Mouse (Mus musculus): ENCODE measurements around the gene Unc5c.

The Unc5c gene

DNA sequence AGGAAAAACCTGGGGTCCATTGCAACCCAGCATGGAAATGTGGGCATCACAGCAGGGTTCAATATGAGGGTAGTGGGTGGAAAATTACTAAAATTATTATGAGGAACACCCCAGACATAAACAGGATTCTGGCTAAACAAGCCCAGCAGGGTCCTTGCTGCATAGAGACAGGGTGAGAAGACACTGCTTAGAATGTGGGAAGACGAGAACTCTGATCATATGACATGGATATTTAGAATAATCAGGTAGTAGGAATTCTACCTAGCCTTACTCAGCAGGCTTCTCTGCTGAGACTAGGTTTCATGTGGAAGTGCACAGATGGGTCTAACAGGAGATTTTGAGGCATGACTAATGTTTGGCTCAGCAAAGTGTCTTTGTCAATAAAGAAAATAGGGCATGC is 131.9 kb downstream of the Unc5c start:
- DNase-seq (ENCODE audit: low spot score in 2 of 2), result no peak

DNA sequence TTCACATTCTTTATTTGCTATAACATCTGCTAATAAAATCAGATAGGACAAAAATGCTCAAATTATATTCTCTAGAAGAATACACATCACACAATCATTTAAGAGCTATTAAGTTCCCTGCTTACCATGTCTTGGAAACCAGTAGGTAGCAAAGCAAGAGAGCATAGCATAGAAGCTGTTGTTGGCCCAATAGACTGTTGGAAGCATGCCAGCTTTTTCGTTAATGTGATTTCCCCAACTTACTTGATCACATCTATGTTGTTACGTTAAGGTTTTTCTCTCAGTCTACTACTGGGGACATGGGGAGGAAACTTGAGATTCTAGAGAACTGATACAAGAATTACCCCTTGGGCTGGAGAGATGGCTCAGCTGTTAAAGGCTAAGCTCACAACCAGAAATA is 133.0 kb downstream of the Unc5c start:
- no peak for DNase-seq (ENCODE audit: low spot score in 2 of 2)

DNA sequence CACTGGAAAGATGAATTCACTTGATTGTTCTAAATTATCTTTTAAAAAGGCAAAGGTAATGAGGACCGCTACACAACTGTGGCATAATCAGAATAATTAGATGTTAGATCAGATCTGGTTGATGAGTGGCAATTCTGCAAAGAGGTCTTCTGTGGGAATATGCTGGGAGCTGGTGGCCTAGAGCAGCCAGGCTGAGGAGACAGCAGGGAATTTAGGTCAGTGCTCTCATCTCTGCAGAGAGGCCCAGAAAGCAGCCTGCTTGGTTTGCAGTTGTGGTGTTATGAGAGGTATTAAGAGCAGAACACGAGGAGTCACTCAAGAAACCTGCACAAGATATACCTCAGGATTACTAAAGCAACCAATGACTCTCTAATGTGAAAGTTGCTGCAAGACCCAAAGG is 133.9 kb downstream of the Unc5c start:
- no peak for DNase-seq (ENCODE audit: low spot score in 2 of 2)

DNA sequence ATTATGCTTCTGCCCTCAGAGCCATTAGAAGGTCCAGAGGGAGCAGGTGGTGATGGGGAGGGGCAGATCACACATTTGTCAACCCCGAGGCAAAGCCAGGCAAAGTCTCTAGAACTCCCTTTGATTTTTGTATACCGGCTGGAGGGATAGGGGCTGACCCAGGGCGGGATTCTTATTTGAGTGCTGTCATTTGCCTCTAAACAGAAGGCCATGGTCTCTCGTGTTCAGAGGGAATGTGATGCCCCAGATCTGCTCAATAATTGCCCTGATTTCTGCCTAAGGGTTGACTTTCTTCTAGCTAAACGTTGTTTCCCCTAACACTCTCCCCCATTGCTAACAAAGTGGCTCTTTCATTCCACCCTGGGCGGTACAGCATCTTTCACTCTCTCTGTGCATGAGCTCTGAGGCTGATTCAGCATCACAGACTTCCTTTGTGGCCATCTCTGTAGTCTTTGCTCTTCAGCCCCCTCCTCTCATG is 136.1 kb downstream of the Unc5c start:
- DNase-seq (ENCODE audit: low spot score in 2 of 2), result no peak

DNA sequence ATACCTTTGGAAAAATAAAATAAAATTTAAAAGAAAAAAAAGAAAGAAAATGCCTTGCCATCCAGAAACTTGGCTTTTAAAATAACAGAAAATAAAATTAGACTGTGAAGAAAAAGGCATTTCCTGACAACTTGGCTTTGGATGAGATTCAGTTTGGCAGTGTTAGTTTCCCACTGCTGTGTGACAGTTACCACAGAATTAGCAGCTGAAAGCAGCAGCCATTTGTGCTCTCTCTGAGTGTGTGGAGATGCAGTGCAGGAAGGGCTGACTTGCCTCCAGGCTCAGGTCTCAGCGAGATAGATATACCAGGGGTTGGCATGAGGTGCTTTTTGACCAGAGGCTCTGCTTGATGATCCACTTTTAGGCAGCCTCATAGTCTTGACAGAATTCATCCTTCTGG is 151.7 kb downstream of the Unc5c start:
- DNase-seq (ENCODE audit: low spot score in 2 of 2), result no peak

DNA sequence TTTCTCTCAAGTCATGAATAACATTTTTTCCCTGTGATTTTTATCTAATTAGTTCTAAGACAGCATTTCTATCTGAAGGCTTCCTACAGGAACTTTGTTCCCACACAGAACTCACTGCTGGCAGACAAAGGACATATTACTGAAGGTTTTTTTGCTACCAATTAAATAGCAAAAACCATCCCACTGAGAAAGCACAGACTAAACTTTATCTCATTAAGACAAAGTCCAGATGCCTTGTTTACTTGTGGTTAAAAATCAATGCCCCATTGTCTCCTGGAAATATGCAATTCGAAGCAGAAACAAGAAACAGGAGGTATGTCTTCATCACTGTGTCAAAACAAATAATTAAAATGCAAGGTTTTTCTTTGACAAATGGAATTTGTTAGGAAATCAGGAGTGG is 153.7 kb downstream of the Unc5c start:
- no peak for DNase-seq (ENCODE audit: low spot score in 2 of 2)

DNA sequence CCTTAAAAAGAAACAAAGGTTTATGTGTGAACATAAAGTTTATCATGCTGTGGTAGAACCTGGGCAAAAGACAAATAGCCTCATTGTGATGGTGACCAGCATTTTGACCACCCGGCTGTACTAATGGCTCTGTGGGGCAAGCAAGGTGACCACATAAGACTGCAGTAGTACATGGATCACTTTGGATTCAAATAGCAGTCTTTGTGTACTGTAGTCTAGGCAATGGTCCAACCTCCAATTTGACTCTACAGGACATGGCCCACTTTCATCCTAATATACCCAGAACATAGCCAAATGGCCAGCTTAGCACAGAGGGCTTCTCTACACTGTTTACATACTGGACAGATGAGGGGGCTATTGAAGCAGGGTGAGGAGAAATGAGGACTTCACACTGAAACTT is 156.5 kb downstream of the Unc5c start:
- no peak for DNase-seq (ENCODE audit: low spot score in 2 of 2)

DNA sequence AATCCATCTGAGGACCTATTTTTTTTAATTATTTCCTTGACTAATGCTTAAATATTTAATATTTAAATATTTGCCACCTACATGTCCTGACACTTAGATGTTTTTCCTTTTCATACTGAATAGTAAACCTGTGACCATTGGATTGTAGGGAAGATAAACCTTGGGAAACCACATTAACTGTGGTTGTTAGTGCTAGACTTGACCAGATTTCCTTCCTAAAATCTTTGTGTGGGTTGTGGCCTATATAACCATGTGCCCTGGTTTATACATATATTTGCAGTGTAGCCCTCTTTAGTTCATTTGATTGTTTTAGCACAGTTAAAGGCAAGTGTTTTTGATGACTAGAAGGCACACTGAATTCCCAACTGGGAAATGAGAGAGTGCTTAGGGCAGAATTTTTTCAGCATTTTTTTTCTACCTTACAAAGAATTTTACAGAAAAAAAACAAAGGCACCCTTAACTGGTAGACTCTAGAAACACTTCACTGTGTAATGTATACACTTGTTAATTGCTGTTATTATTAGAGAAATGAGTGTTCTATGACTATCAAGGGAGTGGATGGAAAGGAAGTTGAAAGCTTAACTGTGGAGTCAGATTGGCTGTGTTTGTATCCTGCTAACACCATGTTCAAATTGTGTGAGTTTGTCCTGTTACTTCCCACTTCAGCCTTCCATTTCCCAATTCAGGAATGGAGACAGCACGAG is 162.1 kb downstream of the Unc5c start:
- no peak for DNase-seq (ENCODE audit: low spot score in 2 of 2)

DNA sequence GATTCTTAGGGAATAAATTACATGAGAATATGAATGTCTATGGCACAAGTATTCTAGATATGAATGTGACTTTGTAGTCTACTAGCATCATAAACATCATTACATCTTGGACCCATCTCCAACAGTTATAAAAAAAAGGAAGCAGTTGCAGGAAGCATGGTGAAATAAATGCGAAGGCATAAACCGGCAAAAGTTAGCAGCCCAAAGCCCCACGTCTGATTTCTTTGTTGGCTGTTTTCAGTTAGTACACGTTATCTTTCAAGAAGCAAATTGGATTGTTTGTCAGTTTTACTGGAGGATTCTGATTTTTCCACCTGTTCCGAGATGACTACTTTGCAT is 162.6 kb downstream of the Unc5c start:
- DNase-seq (ENCODE audit: low spot score in 2 of 2), result no peak

DNA sequence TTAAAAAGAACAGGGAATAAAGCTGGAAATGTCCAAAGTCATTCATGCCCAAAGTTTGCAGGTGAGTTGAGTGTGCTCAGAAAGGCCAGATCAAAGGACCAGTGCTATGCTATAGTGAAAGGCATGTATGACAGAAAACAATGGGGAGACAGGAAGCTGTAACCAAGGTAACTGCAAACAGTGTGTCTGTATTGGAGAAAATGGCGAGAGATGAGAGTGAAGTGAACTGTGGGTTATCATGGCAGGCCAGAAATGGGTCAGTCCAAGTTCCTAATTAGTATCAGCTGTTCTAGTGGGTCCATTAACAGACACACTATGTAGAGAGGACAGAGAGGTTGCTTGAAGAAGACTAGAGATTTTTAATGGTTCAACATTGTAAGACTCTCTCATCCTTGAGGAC is 164.4 kb downstream of the Unc5c start:
- DNase-seq (ENCODE audit: low spot score in 2 of 2), result no peak

DNA sequence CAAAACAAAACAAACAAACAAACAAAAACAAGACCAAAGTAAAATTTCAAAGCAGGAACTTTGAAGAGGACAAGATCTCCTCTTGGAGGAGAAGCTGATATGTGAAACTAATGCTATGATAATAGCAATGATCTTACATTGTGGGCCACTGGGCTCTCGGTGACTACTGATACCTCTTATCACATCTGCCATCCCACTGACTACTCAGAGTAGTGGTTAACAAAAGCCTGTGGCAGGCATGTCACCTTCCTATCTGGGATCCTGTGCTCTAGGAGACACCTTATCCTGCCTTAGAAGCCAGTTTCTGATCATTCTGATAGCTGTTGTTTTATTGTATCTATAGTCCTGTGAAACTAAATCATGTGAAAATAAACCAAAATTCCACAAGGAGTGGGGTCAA is 172.9 kb downstream of the Unc5c start:
- DNase-seq (ENCODE audit: low spot score in 2 of 2), result no peak

DNA sequence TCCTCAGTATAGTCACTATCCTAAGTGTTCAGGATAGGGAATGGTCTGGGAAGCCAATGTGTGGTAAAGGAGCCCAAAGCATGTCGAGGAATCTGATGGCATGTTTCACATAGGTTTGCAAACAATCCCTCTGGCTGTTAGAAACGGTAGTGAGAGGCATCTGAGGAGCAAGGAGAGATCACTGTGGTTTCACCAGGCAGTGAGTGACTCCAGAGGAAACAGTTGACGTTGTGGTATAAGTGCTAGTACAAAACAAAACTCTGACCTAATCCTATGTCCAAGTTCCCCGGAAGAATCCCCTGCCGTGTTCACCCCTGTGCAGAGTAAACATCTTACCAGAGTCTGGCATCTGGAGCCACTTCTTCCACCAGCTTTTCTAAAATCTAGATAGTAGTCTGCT is 179.2 kb downstream of the Unc5c start:
- no peak for DNase-seq (ENCODE audit: low spot score in 2 of 2)

DNA sequence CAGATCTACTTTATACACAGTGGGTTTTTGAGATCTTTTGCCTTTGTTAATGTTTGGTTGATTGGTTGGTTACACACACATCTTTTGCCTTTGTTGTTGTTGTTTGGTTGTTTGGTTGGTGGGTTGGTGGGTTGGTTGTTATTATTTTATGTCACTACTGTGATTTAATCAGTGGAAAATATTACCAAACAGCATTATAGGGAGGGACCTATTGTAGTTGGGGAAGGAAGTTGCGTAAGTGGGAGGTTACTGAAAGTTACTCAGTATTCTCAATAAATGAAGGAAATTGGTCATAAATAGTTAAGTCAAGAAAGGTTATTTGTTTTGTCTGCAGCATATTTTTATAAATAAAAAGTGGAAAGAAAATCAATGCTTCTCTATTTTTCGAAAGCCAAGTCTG is 181.6 kb downstream of the Unc5c start:
- DNase-seq (ENCODE audit: low spot score in 2 of 2), result no peak

DNA sequence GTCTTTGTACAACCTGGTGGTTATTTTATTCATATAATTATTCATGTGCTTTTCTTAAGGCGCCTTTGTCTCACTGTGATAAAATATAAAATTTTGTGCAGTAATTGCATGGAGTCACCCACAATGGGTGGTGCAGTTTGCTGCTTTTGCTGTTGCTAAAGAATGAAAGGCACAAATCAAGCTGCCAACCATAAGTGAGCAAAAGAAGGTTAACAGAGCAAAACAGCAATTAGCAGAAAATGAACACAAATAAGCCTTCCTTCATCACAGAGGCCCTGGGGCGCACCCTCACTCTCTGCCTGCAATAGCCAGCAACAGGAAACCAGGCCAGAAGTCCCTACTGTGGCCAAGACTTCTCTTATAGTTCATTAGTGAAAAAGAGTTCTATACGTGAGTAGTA is 185.6 kb downstream of the Unc5c start:
- no peak for DNase-seq (ENCODE audit: low spot score in 2 of 2)

DNA sequence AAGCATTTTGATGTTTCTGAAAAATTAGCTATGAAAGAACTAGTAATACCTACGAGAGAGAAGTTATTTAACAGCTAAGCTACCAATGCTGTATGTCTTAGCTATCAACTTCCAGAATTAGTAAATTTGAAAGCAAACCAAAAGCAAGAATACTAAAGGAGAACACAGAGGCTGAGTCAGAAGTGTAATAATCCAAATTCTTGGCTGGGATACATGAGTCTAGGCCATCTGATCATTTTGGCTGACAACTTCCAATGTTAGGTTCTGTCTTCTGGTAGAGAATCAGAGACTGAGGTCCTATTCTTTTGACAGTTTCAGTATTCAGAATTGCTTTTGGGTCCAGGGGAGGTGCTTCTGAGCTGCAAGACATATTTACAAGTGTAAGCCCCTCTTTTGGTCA is 188.9 kb downstream of the Unc5c start:
- no peak for DNase-seq (ENCODE audit: low spot score in 2 of 2)

DNA sequence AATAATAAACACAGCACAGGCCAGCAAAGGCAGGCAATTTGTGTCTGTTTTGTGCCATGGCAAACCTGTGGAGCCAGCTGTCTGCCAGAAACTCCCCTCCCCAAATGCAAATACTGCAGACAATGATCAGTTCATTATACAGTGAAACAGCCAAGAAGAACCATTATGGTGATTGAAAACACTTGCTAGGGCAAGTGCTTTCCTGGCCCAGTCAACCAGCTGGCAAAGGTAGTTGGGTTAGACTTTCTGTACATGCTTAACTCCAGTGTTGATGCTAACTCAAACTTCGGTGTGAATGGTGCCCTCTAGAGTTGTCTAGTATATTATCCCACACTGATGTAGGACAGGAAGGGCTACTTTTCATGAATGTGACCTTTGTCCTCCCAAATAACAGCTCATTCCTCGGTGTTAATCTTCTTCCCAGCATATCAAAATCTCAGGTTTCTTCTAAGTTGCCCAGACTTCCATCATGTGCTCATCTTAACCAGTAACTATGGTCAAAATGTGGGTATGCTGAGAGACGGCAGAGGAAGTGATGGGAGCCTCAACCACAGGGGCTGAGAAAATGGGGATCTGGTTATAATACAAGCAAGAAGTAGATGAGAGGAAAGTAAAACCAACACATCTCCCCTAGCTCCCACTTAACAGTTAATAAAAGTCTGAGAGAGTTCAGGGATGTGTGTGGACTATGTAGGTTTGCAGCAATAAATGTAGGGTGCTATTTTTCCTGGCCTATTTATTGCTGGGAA is 194.2 kb downstream of the Unc5c start:
- DNase-seq (ENCODE audit: low spot score in 2 of 2), result no peak

DNA sequence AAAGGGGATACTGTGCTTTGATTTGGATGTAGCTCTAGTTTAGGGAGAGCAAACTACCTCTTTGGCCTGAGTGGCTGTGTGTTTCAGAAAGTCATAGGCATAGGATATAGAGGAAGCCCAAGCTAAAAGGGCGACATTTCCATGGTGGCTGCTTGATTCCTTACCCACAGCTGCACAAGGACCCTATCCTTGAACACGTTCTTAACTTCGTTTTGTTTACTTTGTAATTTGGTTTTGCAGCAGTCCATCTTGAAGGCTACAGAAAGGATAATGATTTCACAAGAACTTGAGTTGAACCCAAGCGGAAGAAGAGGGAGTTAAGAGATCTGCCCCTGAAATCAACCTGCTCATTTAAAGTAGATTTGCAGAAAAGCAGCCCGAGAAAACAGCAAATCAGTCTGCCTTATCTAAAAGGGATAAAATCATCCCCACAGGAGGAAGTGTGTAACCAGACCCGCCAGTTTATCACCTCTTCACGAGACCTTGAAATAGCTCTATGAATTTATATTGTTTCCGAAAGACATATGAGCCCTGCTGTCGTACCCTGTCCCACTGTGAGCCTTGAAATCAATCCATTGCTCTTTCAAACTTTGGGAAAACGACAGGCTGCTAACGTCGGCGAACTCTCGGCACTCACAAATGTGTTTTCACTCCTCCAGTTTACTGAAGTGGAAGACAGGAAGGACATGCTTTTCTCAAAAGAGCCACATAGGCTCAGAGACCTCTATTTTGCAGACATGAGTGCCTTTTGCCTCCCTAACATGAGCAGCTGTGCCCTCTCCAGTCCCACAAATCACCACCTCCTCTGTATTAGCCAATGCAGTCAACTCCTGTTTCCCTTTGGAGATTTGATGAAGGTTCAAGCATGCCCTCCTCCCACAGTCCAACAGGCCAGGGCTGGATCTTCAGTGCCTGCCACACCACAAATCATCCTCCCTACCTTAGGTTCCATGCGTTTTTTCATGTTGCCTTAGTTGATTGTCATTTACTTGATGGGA is 195.3 kb downstream of the Unc5c start:
- no peak for DNase-seq (ENCODE audit: low spot score in 2 of 2)

DNA sequence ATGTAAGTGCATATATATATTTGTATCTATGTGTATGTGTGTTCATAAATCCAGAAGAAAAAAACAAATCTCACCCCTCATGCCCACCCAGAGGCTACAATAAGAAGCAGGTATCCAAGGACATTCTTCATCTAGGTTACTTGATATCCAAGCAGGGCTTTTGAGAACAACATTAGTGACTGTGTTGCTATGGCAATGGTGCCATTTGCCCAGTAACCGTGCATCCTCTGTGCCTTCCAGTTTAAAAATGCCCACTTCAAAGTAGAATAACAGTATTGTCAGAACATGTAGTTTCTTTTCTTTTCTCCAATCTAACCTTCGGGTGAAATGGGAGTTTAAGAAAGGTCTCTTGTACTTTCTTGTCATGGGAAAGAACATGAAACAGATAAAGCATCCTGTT is 224.1 kb downstream of the Unc5c start:
- DNase-seq (ENCODE audit: low spot score in 2 of 2), result no peak

DNA sequence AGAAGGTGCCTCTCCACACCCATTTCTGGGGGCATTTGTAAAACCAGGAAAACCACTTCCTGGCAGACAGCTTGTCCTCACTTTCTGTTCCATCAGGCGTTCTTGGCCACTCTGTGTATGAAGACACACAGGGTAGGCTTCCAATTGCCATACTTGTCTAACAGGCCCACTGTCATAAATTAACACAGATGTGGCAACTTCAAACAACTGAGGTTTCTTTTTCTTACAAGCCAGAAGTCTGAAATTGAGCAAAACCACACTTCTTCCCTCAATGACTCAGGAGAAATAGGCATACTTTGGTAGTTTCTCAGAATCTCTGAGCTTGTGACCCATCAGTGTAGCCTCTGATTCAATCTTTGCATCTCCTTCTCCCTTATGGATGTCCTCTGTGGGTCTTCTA is 225.7 kb downstream of the Unc5c start:
- no peak for DNase-seq (ENCODE audit: low spot score in 2 of 2)

DNA sequence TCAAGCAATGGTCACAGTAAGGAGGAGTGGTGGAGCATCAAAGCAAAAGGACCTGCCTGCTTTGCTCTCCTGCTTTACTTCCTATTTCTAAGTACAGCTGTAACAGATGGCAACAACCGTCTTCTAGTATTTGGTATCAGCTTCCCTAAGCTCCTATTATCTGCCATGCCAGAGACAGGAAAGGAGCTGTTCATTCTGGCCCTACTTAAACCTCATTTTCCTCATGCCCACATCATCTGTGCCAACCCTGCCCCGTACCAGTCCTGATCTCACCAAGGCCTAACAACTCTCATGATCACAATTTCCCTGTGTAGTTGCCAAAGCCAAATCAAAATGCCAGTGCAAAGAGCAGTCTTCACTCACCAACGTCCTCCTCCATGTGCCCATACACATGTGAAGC is 226.4 kb downstream of the Unc5c start:
- no peak for DNase-seq (ENCODE audit: low spot score in 2 of 2)

DNA sequence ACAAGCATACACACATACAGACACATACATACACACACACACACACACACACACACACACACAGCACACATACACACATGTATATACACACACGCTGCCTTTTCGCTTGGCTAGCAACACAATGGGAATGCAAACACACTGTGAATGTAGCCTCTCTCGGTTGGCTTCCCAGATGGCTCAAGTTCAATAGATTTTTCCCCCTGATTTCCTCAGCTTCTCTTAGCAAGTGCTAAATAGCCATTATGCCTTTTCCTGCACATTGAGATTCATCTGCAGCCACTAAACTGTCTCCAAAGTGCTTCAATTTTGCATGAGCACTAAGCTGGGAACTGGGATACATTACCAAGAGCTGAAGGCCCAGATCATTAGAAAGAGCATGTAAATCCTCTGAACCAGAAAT is 226.8 kb downstream of the Unc5c start:
- DNase-seq (ENCODE audit: low spot score in 2 of 2), result no peak

DNA sequence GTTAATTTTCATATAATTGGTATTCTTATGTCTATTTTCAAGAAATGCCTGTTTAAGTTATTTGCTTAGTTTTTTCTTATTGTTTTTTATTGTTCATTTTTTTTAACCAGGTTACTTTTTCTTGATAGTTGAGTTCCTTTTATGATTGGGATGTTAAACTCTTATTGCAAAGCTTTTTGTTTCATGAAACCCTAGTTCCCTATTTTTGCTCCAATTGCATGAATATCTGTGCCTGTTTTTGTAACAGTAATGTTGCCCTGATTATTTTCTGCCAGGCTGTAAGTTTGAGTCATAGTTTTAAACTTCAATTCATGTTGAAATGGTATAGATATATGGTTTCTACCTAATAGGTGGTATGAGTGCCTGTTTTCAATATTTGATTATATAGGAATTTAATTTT is 234.2 kb downstream of the Unc5c start:
- no peak for DNase-seq (ENCODE audit: low spot score in 2 of 2)
